Mouse (Mus musculus) 416B (cell line): ENCODE data around the gene Fam104a.
"Not testable (repeated sequence)": the region's sequence is repeated elsewhere in the genome, so short reads cannot be mapped to it uniquely, and the experiment has no call there.

ENCODE experiments used
- DNase-seq: peaks from one replicate; pipeline ENCODE4 v3.0.0; 2011; ENCODE audit warnings: low read depth

Fam104a gene

GRCm38 (mm10) chr11:113666205-113666604 is 17.8 kb downstream of the Fam104a start:
- no peak for DNase-seq

GRCm38 (mm10) chr11:113664279-113664678 is 19.7 kb downstream of the Fam104a start:
- no peak for DNase-seq

- no peak for DNase-seq
These were observed 22.1 kb downstream of the Fam104a start for GRCm38 (mm10) chr11:113661835-113662351.

- peak; percentile 65 for DNase-seq
These were observed 23.0 kb downstream of the Fam104a start for GRCm38 (mm10) chr11:113660940-113661339.

- DNase-seq: not testable (repeated sequence)
These were observed 23.7 kb downstream of the Fam104a start for GRCm38 (mm10) chr11:113660213-113660612.

- DNase-seq: no peak
These were observed 25.2 kb downstream of the Fam104a start for GRCm38 (mm10) chr11:113658763-113659162.

GRCm38 (mm10) chr11:113658319-113658718 is 25.6 kb downstream of the Fam104a start:
- DNase-seq: no peak

- no peak for DNase-seq
These were observed 26.7 kb downstream of the Fam104a start for GRCm38 (mm10) chr11:113657221-113657620.

GRCm38 (mm10) chr11:113656511-113656932 is 27.4 kb downstream of the Fam104a start:
- no peak for DNase-seq

GRCm38 (mm10) chr11:113654561-113655270 is 29.2 kb downstream of the Fam104a start:
- DNase-seq: no peak

- DNase-seq: no peak
These were observed 29.9 kb downstream of the Fam104a start for GRCm38 (mm10) chr11:113654105-113654504.

GRCm38 (mm10) chr11:113652516-113652915 is 31.4 kb downstream of the Fam104a start:
- no peak for DNase-seq

- DNase-seq: no peak
These were observed 32.1 kb downstream of the Fam104a start for GRCm38 (mm10) chr11:113651907-113652273.

- no peak for DNase-seq
These were observed 32.6 kb downstream of the Fam104a start for GRCm38 (mm10) chr11:113651206-113651906.

- DNase-seq: peak; percentile 69
These were observed 34.4 kb downstream of the Fam104a start, which contains the start of gene Slc39a11 for GRCm38 (mm10) chr11:113649353-113650210. TSS of gene Slc39a11 (minus strand) at chr11:113650079.

GRCm38 (mm10) chr11:113648690-113649352 is 35.1 kb downstream of the Fam104a start, which contains the start of gene Cog1:
TSS of gene Cog1 (plus strand) at chr11:113649169.
- no peak for DNase-seq

- DNase-seq: peak; percentile 79
These were observed 35.8 kb downstream of the Fam104a start for GRCm38 (mm10) chr11:113648152-113648551.

GRCm38 (mm10) chr11:113645181-113645580 is 38.8 kb downstream of the Fam104a start:
- no peak for DNase-seq

GRCm38 (mm10) chr11:113638680-113639079 is 45.3 kb downstream of the Fam104a start:
- no peak for DNase-seq

GRCm38 (mm10) chr11:113634699-113635121 is 49.2 kb downstream of the Fam104a start:
- DNase-seq: no peak

GRCm38 (mm10) chr11:113633398-113633797 is 50.6 kb downstream of the Fam104a start:
- DNase-seq: peak; percentile 30
